Mouse (Mus musculus) layer of hippocampus, postnatal 36 days (tissue): ENCODE data around the gene Pla2g5. TPM values are rescaled to one million over a fixed set of nuclear protein-coding genes. Genes with fewer than 3 reads are reported as not detected.

Source experiments
- total RNA-seq, 2 experiments: library from RNA; stranded (reverse); gene quantifications; 2 replicates each; pipeline ENCODE4 v1.2.3; 2021

Pla2g5 gene
- total RNA-seq, 2 experiments from 2014 or later: 0.70 to 0.73 TPM

Other genes with a start within 250 kb of the Pla2g5 start
- gene Vwa5b1, start 227.6 kb downstream of the Pla2g5 start, total RNA-seq: 1 to 10 TPM; 1.8 to 2.1 TPM
- gene Pla2g2c, start 138.7 kb downstream of the Pla2g5 start, total RNA-seq: under 1 TPM; 0.10 to 0.22 TPM
- 1 to 10 TPM in 1 of 2 experiments, under 1 TPM in 1; 0.80 to 1.2 TPM for gene Ubxn10, start 126.3 kb downstream of the Pla2g5 start, total RNA-seq
- 1 to 10 TPM; 1.2 to 1.9 TPM for gene Pla2g2f, start 105.9 kb downstream of the Pla2g5 start, total RNA-seq
- gene Pla2g2d, start 87.7 kb downstream of the Pla2g5 start, total RNA-seq: under 1 TPM; 0.23 to 0.40 TPM
- not detected for gene Gm13030, start 10.5 kb upstream of the Pla2g5 start, total RNA-seq
- not detected for gene Pla2g2e, start 14.5 kb upstream of the Pla2g5 start, total RNA-seq
- 10 to 100 TPM; 10.8 to 12.8 TPM for gene Otud3, start 50.5 kb upstream of the Pla2g5 start, total RNA-seq
- gene Rnf186, start 103.6 kb upstream of the Pla2g5 start, total RNA-seq: not detected
- 1 to 10 TPM; 2.0 to 2.5 TPM for gene Tmco4, start 109.4 kb upstream of the Pla2g5 start, total RNA-seq
- gene Htr6, start 212.1 kb upstream of the Pla2g5 start, total RNA-seq: 1 to 10 TPM; 6.5 to 8.8 TPM
- gene Nbl1, start 229.5 kb upstream of the Pla2g5 start, total RNA-seq: 10 to 100 TPM; 77.2 to 86.8 TPM